Mouse (Mus musculus): ENCODE data around the gene Cyp4f39. TPM values are rescaled to one million over a fixed set of nuclear protein-coding genes. Genes with fewer than 3 reads are reported as not detected.

Cyp4f39 gene
- polyA plus RNA-seq, 1 experiment from 2014 or later, result 0.46 TPM

- H3K4me3 ChIP-seq, result no peak overlapping the region
- no peaks in the 10 kb centered on the region for H3K4me1 ChIP-seq
- H3K36me3 ChIP-seq (replicated peaks), result no peaks in the 10 kb centered on the region
- no peaks in the 10 kb centered on the region for H3K9me3 ChIP-seq
- DNase-seq (ENCODE audit: extremely low spot score, low spot score), result no peak
- H3K27ac ChIP-seq, result no peak overlapping the region
- whole genome bisulfite sequencing, result 92% methylated on average over 4 of the region's 4 CpGs
- H3K27me3 ChIP-seq (ENCODE audit: poor library complexity, severe bottlenecking), result no peaks in the 10 kb centered on the region
These were observed 15.4 kb upstream of the Cyp4f39 start for GRCm38 (mm10) chr17:32437106-32437505.

GRCm38 (mm10) chr17:32443245-32443644, 9.3 kb upstream of the Cyp4f39 start:
- Histone ChIP-seq H3K36me3 (replicated peaks) (no peaks in the 10 kb centered on the region), H3K9me3 (no peaks in the 10 kb centered on the region), H3K27me3 (ENCODE audit: poor library complexity, severe bottlenecking) (no peaks in the 10 kb centered on the region), H3K27ac (no peak overlapping the region), H3K4me1 (no peaks in the 10 kb centered on the region), H3K4me3 (no peak overlapping the region)
- WGBS, result 80% methylated on average over 6 of the region's 6 CpGs
- no peak for DNase-seq (ENCODE audit: extremely low spot score, low spot score)

- Histone ChIP-seq H3K9me3 (no peaks in the 10 kb centered on the region; the same call in 1 of the 2 replicates), H3K27ac (no peak overlapping the region), H3K4me3 (no peak overlapping the region), H3K4me1 (no peaks in the 10 kb centered on the region), H3K36me3 (replicated peaks) (no peaks in the 10 kb centered on the region), H3K27me3 (ENCODE audit: poor library complexity, severe bottlenecking) (no peaks in the 10 kb centered on the region)
- DNase-seq (ENCODE audit: extremely low spot score, low spot score), result no peak
- 80% methylated on average over 5 of the region's 5 CpGs for WGBS
These were observed 7.5 kb upstream of the Cyp4f39 start for GRCm38 (mm10) chr17:32445016-32445415.

- no peaks in the 10 kb centered on the region; the same call in 1 of the 2 replicates for H3K9me3 ChIP-seq
- no peak for DNase-seq (ENCODE audit: extremely low spot score, low spot score)
- peaks cover 1% of the 10 kb centered on the region for H3K4me1 ChIP-seq
- no peaks in the 10 kb centered on the region for H3K36me3 ChIP-seq (replicated peaks)
- H3K4me3 ChIP-seq, result no peak overlapping the region
- H3K27ac ChIP-seq, result no peak overlapping the region
- peaks cover 4% of the 10 kb centered on the region; the same call in 1 of the 2 replicates for H3K27me3 ChIP-seq (ENCODE audit: poor library complexity, severe bottlenecking)
These were observed 5.3 kb upstream of the Cyp4f39 start for GRCm38 (mm10) chr17:32447195-32447594.

- H3K27me3 ChIP-seq (ENCODE audit: poor library complexity, severe bottlenecking), result peaks cover 22% of the 10 kb centered on the region
- DNase-seq (ENCODE audit: extremely low spot score, low spot score), result no peak
- H3K4me1 ChIP-seq, result peaks cover 12% of the 10 kb centered on the region
- H3K36me3 ChIP-seq (replicated peaks), result no peaks in the 10 kb centered on the region
- 97% methylated on average over 1 of the region's 1 CpGs for WGBS
- H3K27ac ChIP-seq, result no peak overlapping the region
- no peaks in the 10 kb centered on the region; the same call in 1 of the 2 replicates for H3K9me3 ChIP-seq
- H3K4me3 ChIP-seq, result no peak overlapping the region
These were observed 3.5 kb upstream of the Cyp4f39 start for GRCm38 (mm10) chr17:32449042-32449441.

GRCm38 (mm10) chr17:32450844-32451537, 1.5 kb upstream of the Cyp4f39 start:
- Histone ChIP-seq H3K27me3 (ENCODE audit: poor library complexity, severe bottlenecking) (peaks cover 24% of the 10 kb centered on the region), H3K4me1 (peaks cover 12% of the 10 kb centered on the region), H3K9me3 (no peaks in the 10 kb centered on the region; the same call in 1 of the 2 replicates), H3K36me3 (replicated peaks) (no peaks in the 10 kb centered on the region), H3K4me3 (no peak overlapping the region), H3K27ac (no peak overlapping the region)
- 52% methylated on average over 2 of the region's 2 CpGs for WGBS
- DNase-seq (ENCODE audit: extremely low spot score, low spot score), result no peak

- DNase-seq (ENCODE audit: extremely low spot score, low spot score), result no peak
- no peaks in the 10 kb centered on the region; the same call in 1 of the 2 replicates for H3K9me3 ChIP-seq
- 80% methylated on average over 4 of the region's 4 CpGs for WGBS
- no peaks in the 10 kb centered on the region for H3K36me3 ChIP-seq (replicated peaks)
- no peak overlapping the region for H3K4me3 ChIP-seq
- peaks cover 24% of the 10 kb centered on the region for H3K27me3 ChIP-seq (ENCODE audit: poor library complexity, severe bottlenecking)
- no peak overlapping the region for H3K27ac ChIP-seq
- peaks cover 12% of the 10 kb centered on the region for H3K4me1 ChIP-seq
These were observed 1.7 kb downstream of the Cyp4f39 start for GRCm38 (mm10) chr17:32454188-32454587.

- DNase-seq (ENCODE audit: extremely low spot score, low spot score), result no peak
- Histone ChIP-seq H3K4me3 (no peak overlapping the region), H3K9me3 (no peaks in the 10 kb centered on the region), H3K36me3 (replicated peaks) (no peaks in the 10 kb centered on the region), H3K4me1 (peaks cover 12% of the 10 kb centered on the region), H3K27me3 (ENCODE audit: poor library complexity, severe bottlenecking) (peaks cover 24% of the 10 kb centered on the region), H3K27ac (no peak overlapping the region)
- WGBS, result 57% methylated on average over 2 of the region's 2 CpGs
These were observed 2.5 kb downstream of the Cyp4f39 start for GRCm38 (mm10) chr17:32454997-32455396.

GRCm38 (mm10) chr17:32468494-32468893, 16.0 kb downstream of the Cyp4f39 start:
- DNase-seq (ENCODE audit: extremely low spot score, low spot score), result no peak
- Histone ChIP-seq H3K4me1 (no peaks in the 10 kb centered on the region), H3K27me3 (ENCODE audit: poor library complexity, severe bottlenecking) (no peaks in the 10 kb centered on the region), H3K36me3 (replicated peaks) (no peaks in the 10 kb centered on the region), H3K27ac (no peak overlapping the region), H3K9me3 (no peaks in the 10 kb centered on the region), H3K4me3 (no peak overlapping the region)
- 50% methylated on average over 7 of the region's 7 CpGs for WGBS

- no peaks in the 10 kb centered on the region for H3K4me1 ChIP-seq
- no peaks in the 10 kb centered on the region for H3K27me3 ChIP-seq (ENCODE audit: poor library complexity, severe bottlenecking)
- H3K9me3 ChIP-seq, result no peaks in the 10 kb centered on the region
- no peaks in the 10 kb centered on the region for H3K36me3 ChIP-seq (replicated peaks)
- H3K27ac ChIP-seq, result no peak overlapping the region
- DNase-seq (ENCODE audit: extremely low spot score, low spot score), result no peak
- no peak overlapping the region for H3K4me3 ChIP-seq
- WGBS, result 83% methylated on average over 4 of the region's 4 CpGs
These were observed 18.3 kb downstream of the Cyp4f39 start for GRCm38 (mm10) chr17:32470795-32471194.

- DNase-seq (ENCODE audit: extremely low spot score, low spot score), result no peak
- H3K4me1 ChIP-seq, result no peaks in the 10 kb centered on the region
- no peaks in the 10 kb centered on the region for H3K36me3 ChIP-seq (replicated peaks)
- H3K4me3 ChIP-seq, result no peak overlapping the region
- WGBS, result 70% methylated on average over 7 of the region's 7 CpGs
- H3K27ac ChIP-seq, result no peak overlapping the region
- no peaks in the 10 kb centered on the region for H3K9me3 ChIP-seq
- H3K27me3 ChIP-seq (ENCODE audit: poor library complexity, severe bottlenecking), result no peaks in the 10 kb centered on the region
These were observed 19.7 kb downstream of the Cyp4f39 start for GRCm38 (mm10) chr17:32472176-32472575.

- no peak for DNase-seq (ENCODE audit: extremely low spot score, low spot score)
- WGBS, result 91% methylated on average over 5 of the region's 5 CpGs
- peaks cover 6% of the 10 kb centered on the region; the same call in 1 of the 2 replicates for H3K27me3 ChIP-seq (ENCODE audit: poor library complexity, severe bottlenecking)
These were observed 22.5 kb downstream of the Cyp4f39 start for GRCm38 (mm10) chr17:32474954-32475560.

GRCm38 (mm10) chr17:32477204-32477603, 24.7 kb downstream of the Cyp4f39 start:
- WGBS, result 90% methylated on average over 1 of the region's 1 CpGs
- no peak for DNase-seq (ENCODE audit: extremely low spot score, low spot score)
- Histone ChIP-seq H3K4me3 (no peak overlapping the region), H3K27me3 (ENCODE audit: poor library complexity, severe bottlenecking) (peaks cover 25% of the 10 kb centered on the region), H3K27ac (no peak overlapping the region), H3K4me1 (peaks cover 3% of the 10 kb centered on the region; the same call in 1 of the 2 replicates), H3K36me3 (replicated peaks) (no peaks in the 10 kb centered on the region), H3K9me3 (no peaks in the 10 kb centered on the region)

More at GRCm38 (mm10) chr17:32474954-32475560, 22.5 kb downstream of the Cyp4f39 start:
- H3K36me3 ChIP-seq (replicated peaks), result no peaks in the 10 kb centered on the region
- H3K4me3 ChIP-seq, result no peak overlapping the region
- H3K9me3 ChIP-seq, result no peaks in the 10 kb centered on the region
- H3K4me1 ChIP-seq, result peaks cover 3% of the 10 kb centered on the region; the same call in 1 of the 2 replicates
- H3K27ac ChIP-seq, result no peak overlapping the region

Measured in forebrain, embryonic 10.5 days (tissue).